Mouse (Mus musculus): Measurements from ENCODE around the gene Ilvbl. TPM values are rescaled to one million over a fixed set of nuclear protein-coding genes. Genes with fewer than 3 reads are reported as not detected.

The Ilvbl gene
- polyA plus RNA-seq, 1 experiment from 2014 or later, result 66.9 TPM

- Histone ChIP-seq H3K9ac (replicated peaks) (no peak overlapping the region; the same call in 1 of the 2 replicates), H3K36me3 (no peaks in the 10 kb centered on the region), H3K9me3 (replicated peaks) (no peaks in the 10 kb centered on the region), H3K4me3 (replicated peaks) (no peak overlapping the region; the same call in 1 of the 2 replicates), H3K27ac (replicated peaks) (no peak overlapping the region), H3K4me1 (0 out of 2 replicates have a peak, but pooled peaks cover 3% of the 10 kb centered on the region), H3K4me2 (peak overlapping the region; percentile 43), H3K27me3 (replicated peaks) (no peaks in the 10 kb centered on the region)
- 15% methylated on average over 6 of the region's 6 CpGs for WGBS
- peak; percentile 81; the same call in 1 of the 2 replicates for ATAC-seq (ENCODE audit: low FRiP score)
Measured at GRCm38 (mm10) chr10:78632311-78632710, 58.2 kb downstream of the Ilvbl start.

Small RNAs within 50 kb of the gene (microRNA-seq; reads per million reads assigned to microRNA genes)
- gene Gm27541, result not detected

Other genes starting within 250 kb of the Ilvbl start
- gene Agpat3, start 221.9 kb upstream of the Ilvbl start, polyA plus RNA-seq (2015; fragmentation: Nextera tagmentation; extraction: Ambion mirVana), result 77.4 and 77.6 TPM in 2 replicates
- 413 and 414 TPM in 2 replicates for gene Rrp1, start 161.3 kb upstream of the Ilvbl start, polyA plus RNA-seq (2015; fragmentation: Nextera tagmentation; extraction: Ambion mirVana)
- 97.0 and 207 TPM in 2 replicates for gene Cstb, start 148.7 kb upstream of the Ilvbl start, polyA plus RNA-seq (2015; fragmentation: Nextera tagmentation; extraction: Ambion mirVana)
- 48.4 and 49.2 TPM in 2 replicates for gene Pdxk, start 109.4 kb upstream of the Ilvbl start, polyA plus RNA-seq (2015; fragmentation: Nextera tagmentation; extraction: Ambion mirVana)
- not detected in 2 replicates for gene Olfr1358, start 56.9 kb upstream of the Ilvbl start, polyA plus RNA-seq (2015; fragmentation: Nextera tagmentation; extraction: Ambion mirVana)
- 3.3 and 4.9 TPM in 2 replicates for gene Syde1, start 17.6 kb downstream of the Ilvbl start, polyA plus RNA-seq (2015; fragmentation: Nextera tagmentation; extraction: Ambion mirVana)
- not detected in 2 replicates for gene Olfr1357, start 43.7 kb downstream of the Ilvbl start, polyA plus RNA-seq (2015; fragmentation: Nextera tagmentation; extraction: Ambion mirVana)
- gene Casp14, start 143.9 kb downstream of the Ilvbl start, polyA plus RNA-seq (2015; fragmentation: Nextera tagmentation; extraction: Ambion mirVana), result 0.10 TPM in 1 of 2 replicates, not detected in the other
- 0.36 and 0.49 TPM in 2 replicates for gene Ccdc105, start 178.7 kb downstream of the Ilvbl start, polyA plus RNA-seq (2015; fragmentation: Nextera tagmentation; extraction: Ambion mirVana)
- 27.5 and 31.0 TPM in 2 replicates for gene Slc1a6, start 206.2 kb downstream of the Ilvbl start, polyA plus RNA-seq (2015; fragmentation: Nextera tagmentation; extraction: Ambion mirVana)